Mouse (Mus musculus): ENCODE data around the gene Rnh1.

Gene Rnh1

GRCm38 (mm10) chr7:141205504-141205903 is 32.8 kb upstream of the Rnh1 start:
- CTCF ChIA-PET, result no interaction called here

- CTCF ChIA-PET, result no interaction called here
These were observed 31.9 kb upstream of the Rnh1 start for GRCm38 (mm10) chr7:141204546-141204945.

GRCm38 (mm10) chr7:141198121-141198520 is 25.5 kb upstream of the Rnh1 start:
- CTCF ChIA-PET, result no interaction called here

- CTCF ChIA-PET, result interaction anchor here (0.6 kb wide), 1 partner anchor 379 kb away, joined by 4 read pairs; no protein-coding TSS in a partner anchor
These were observed 24.1 kb upstream of the Rnh1 start for GRCm38 (mm10) chr7:141196619-141197282.

GRCm38 (mm10) chr7:141195754-141196153 is 23.1 kb upstream of the Rnh1 start:
- CTCF ChIA-PET, result no interaction called here

- CTCF ChIA-PET, result interaction anchor here (0.7 kb wide), 1 partner anchor 246 kb away, joined by 3 read pairs; no protein-coding TSS in a partner anchor
These were observed 22.2 kb upstream of the Rnh1 start for GRCm38 (mm10) chr7:141194830-141195229.

GRCm38 (mm10) chr7:141194409-141194808 is 21.8 kb upstream of the Rnh1 start:
- CTCF ChIA-PET, result interaction anchor here (0.7 kb wide), 1 partner anchor 246 kb away, joined by 3 read pairs; no protein-coding TSS in a partner anchor

GRCm38 (mm10) chr7:141193948-141194347 is 21.3 kb upstream of the Rnh1 start, which contains the start of the genes Hras and Lrrc56:
TSS of gene Hras (minus strand) at chr7:141194005.
TSS of gene Lrrc56 (plus strand) at chr7:141194157.
- CTCF ChIA-PET, result no interaction called here

- CTCF ChIA-PET, result no interaction called here
These were observed 20.7 kb upstream of the Rnh1 start for GRCm38 (mm10) chr7:141193348-141193856.

GRCm38 (mm10) chr7:141192776-141193347 is 20.2 kb upstream of the Rnh1 start:
- CTCF ChIA-PET, result no interaction called here

- CTCF ChIA-PET, result no interaction called here
These were observed 19.4 kb upstream of the Rnh1 start for GRCm38 (mm10) chr7:141191796-141192685.

- CTCF ChIA-PET, result no interaction called here
These were observed 18.4 kb upstream of the Rnh1 start for GRCm38 (mm10) chr7:141191036-141191435.

- CTCF ChIA-PET, result no interaction called here
These were observed 17.6 kb upstream of the Rnh1 start for GRCm38 (mm10) chr7:141190220-141190619.

GRCm38 (mm10) chr7:141188733-141189132 is 16.1 kb upstream of the Rnh1 start:
- CTCF ChIA-PET, result no interaction called here

- CTCF ChIA-PET, result no interaction called here
These were observed 15.5 kb upstream of the Rnh1 start for GRCm38 (mm10) chr7:141188194-141188593.

- CTCF ChIA-PET, result interaction anchor here (0.6 to 1.3 kb wide), 4 partner anchors 103 to 234 kb away, joined by 3 to 7 read pairs (median 4); no protein-coding TSS in a partner anchor
These were observed 3.5 kb upstream of the Rnh1 start for GRCm38 (mm10) chr7:141176173-141176572.

- CTCF ChIA-PET, result interaction anchor here (0.6 to 1.3 kb wide), 4 partner anchors 40 to 273 kb away, joined by 3 to 14 read pairs (median 4); no protein-coding TSS in a partner anchor
These were observed 2.4 kb upstream of the Rnh1 start for GRCm38 (mm10) chr7:141175068-141175467.

- CTCF ChIA-PET, result interaction anchor here (0.6 kb wide), 1 partner anchor 696 kb away, joined by 3 read pairs; no protein-coding TSS in a partner anchor
These were observed 730 bp upstream of the Rnh1 start for GRCm38 (mm10) chr7:141173323-141173850.

GRCm38 (mm10) chr7:141169866-141170265 is 2.8 kb downstream of the Rnh1 start:
- CTCF ChIA-PET, result no interaction called here

GRCm38 (mm10) chr7:141169300-141169699 is 3.4 kb downstream of the Rnh1 start:
- CTCF ChIA-PET, result no interaction called here

- CTCF ChIA-PET, result interaction anchor here (0.5 kb wide), 1 partner anchor 147 kb away, joined by 11 read pairs; no protein-coding TSS in a partner anchor
These were observed 4.1 kb downstream of the Rnh1 start for GRCm38 (mm10) chr7:141168518-141168953.

Measured in spleen, embryonic (tissue).